Mouse (Mus musculus) stomach, embryonic 14.5 days (tissue): ENCODE data around the gene Gucy1b2. TPM values are rescaled to one million over a fixed set of nuclear protein-coding genes. Genes with fewer than 3 reads are reported as not detected.

Experiments
- ATAC-seq: fragments of 200-750 bp; cut with Nextera tagmentation; 2 replicates; pipeline ENCODE4 v1.8.0; 2017; ENCODE audit warnings: low read depth, moderate TSS enrichment; ENCODE audit not compliant: insufficient number of reproducible peaks, insufficient read depth, low FRiP score
- H3K27ac ChIP-seq: fragments of 300-500 bp; sonication (generic); 2 replicates; pipeline ENCODE4 v1.5.1; 2014; ENCODE audit warnings: mild to moderate bottlenecking, low read length, moderate library complexity, mixed read lengths
- H3K27me3 ChIP-seq: fragments of 300-500 bp; sonication (generic); 2 replicates; pipeline ENCODE4 v1.6.1; 2014; ENCODE audit warnings: low read length, control low read depth, mixed read lengths; ENCODE audit not compliant: control insufficient read depth, insufficient read depth
- H3K36me3 ChIP-seq: fragments of 300-500 bp; sonication (generic); 2 replicates; pipeline ENCODE4 v1.6.1; 2014; ENCODE audit warnings: mild to moderate bottlenecking, control low read depth, low read length, moderate library complexity, mixed read lengths; ENCODE audit not compliant: control insufficient read depth, insufficient read depth
- H3K4me1 ChIP-seq: fragments of 300-500 bp; sonication (generic); 2 replicates; pipeline ENCODE4 v1.6.1; 2014; ENCODE audit warnings: low read length, control low read depth, mixed read lengths; ENCODE audit not compliant: control insufficient read depth, insufficient read depth
- H3K4me2 ChIP-seq: fragments of 300-500 bp; sonication (generic); replicated peaks from 2 replicates; pipeline ENCODE4 v1.6.1; 2014; ENCODE audit warnings: low read depth, low read length, control low read depth
- H3K4me3 ChIP-seq: fragments of 300-500 bp; sonication (generic); 2 replicates; pipeline ENCODE4 v1.5.1; 2014; ENCODE audit warnings: low read depth, low read length, control low read depth
- H3K9ac ChIP-seq: fragments of 300-500 bp; sonication (generic); replicated peaks from 2 replicates; pipeline ENCODE4 v1.6.1; 2014; ENCODE audit warnings: low read depth, mild to moderate bottlenecking, control low read depth, low read length, moderate library complexity, mixed read lengths
- H3K9me3 ChIP-seq: fragments of 300-500 bp; sonication (generic); 2 replicates; pipeline ENCODE4 v1.6.1; 2016; ENCODE audit warnings: low read depth, low read length, control low read depth; ENCODE audit not compliant: control insufficient read depth
- WGBS: fragments of 180-500 bp; shearing (Covaris S2); extraction: QIAGEN DNeasy Blood & Tissue Kit; methylation state at CpG from one replicate; pipeline ENCODE4 v1.1.7; 2014; 5-methylcytosine and 5-hydroxymethylcytosine counted together
- polyA plus RNA-seq: library from polyadenylated mRNA; unstranded; fragments of >200 nt; fragmentation: Nextera tagmentation; extraction: Ambion mirVana; gene quantifications from 2 replicates; pipeline ENCODE4 v1.2.1, GENCODE M21; 2014

The Gucy1b2 gene
- polyA plus RNA-seq, 1 experiment from 2014 or later: not detected

- no peaks in the 10 kb centered on the region for H3K4me1 ChIP-seq
- no peak overlapping the region for H3K27ac ChIP-seq
- ATAC-seq: no peak
- H3K27me3 ChIP-seq: no peaks in the 10 kb centered on the region
- 79% methylated on average over 4 of the region's 4 CpGs for WGBS
- H3K9ac ChIP-seq: no peak overlapping the region
- no peaks in the 10 kb centered on the region; the same call in 1 of the 2 replicates for H3K36me3 ChIP-seq
- H3K9me3 ChIP-seq: no peaks in the 10 kb centered on the region
- H3K4me2 ChIP-seq: no peak overlapping the region
- H3K4me3 ChIP-seq: no peak overlapping the region
These were observed 105.9 kb downstream of the Gucy1b2 start for GRCm38 (mm10) chr14:62350186-62350585.

- H3K36me3 ChIP-seq: no peaks in the 10 kb centered on the region; the same call in 1 of the 2 replicates
- H3K4me3 ChIP-seq: no peak overlapping the region
- no peak overlapping the region for H3K4me2 ChIP-seq
- ATAC-seq: no peak
- no peaks in the 10 kb centered on the region for H3K9me3 ChIP-seq
- H3K4me1 ChIP-seq: no peaks in the 10 kb centered on the region
- H3K27ac ChIP-seq: no peak overlapping the region
- no peak overlapping the region for H3K9ac ChIP-seq
- 81% methylated on average over 5 of the region's 5 CpGs for WGBS
- no peaks in the 10 kb centered on the region for H3K27me3 ChIP-seq
These were observed 106.3 kb downstream of the Gucy1b2 start for GRCm38 (mm10) chr14:62349786-62350185.

- Histone ChIP-seq H3K4me2 (no peak overlapping the region), H3K27me3 (no peaks in the 10 kb centered on the region), H3K4me3 (no peak overlapping the region), H3K9ac (no peak overlapping the region), H3K36me3 (no peaks in the 10 kb centered on the region; the same call in 1 of the 2 replicates), H3K27ac (no peak overlapping the region), H3K4me1 (no peaks in the 10 kb centered on the region), H3K9me3 (no peaks in the 10 kb centered on the region)
- WGBS: 85% methylated on average over 7 of the region's 7 CpGs
- ATAC-seq: no peak
These were observed 109.0 kb downstream of the Gucy1b2 start for GRCm38 (mm10) chr14:62347103-62347502.

- Histone ChIP-seq H3K4me2 (no peak overlapping the region), H3K4me3 (no peak overlapping the region), H3K27me3 (no peaks in the 10 kb centered on the region), H3K4me1 (peaks cover 3% of the 10 kb centered on the region; the same call in 1 of the 2 replicates), H3K9me3 (no peaks in the 10 kb centered on the region), H3K36me3 (no peaks in the 10 kb centered on the region; the same call in 1 of the 2 replicates), H3K27ac (no peak overlapping the region), H3K9ac (no peak overlapping the region)
- no peak for ATAC-seq
- WGBS: 69% methylated on average over 11 of the region's 11 CpGs
These were observed 109.5 kb downstream of the Gucy1b2 start for GRCm38 (mm10) chr14:62346570-62346969.

Other genes with a start within 250 kb of the Gucy1b2 start
- 65.0 and 70.9 TPM in 2 replicates for gene Rnaseh2b, start 163.7 kb downstream of the Gucy1b2 start, polyA plus RNA-seq
- gene Dleu7, start 163.2 kb downstream of the Gucy1b2 start, polyA plus RNA-seq: 0.98 and 1.00 TPM in 2 replicates
- gene Fam124a, start 99.4 kb upstream of the Gucy1b2 start, polyA plus RNA-seq: 3.5 and 4.1 TPM in 2 replicates
- gene Gm4131, start 110.6 kb upstream of the Gucy1b2 start, polyA plus RNA-seq: not detected in 2 replicates
- gene Serpine3, start 207.4 kb upstream of the Gucy1b2 start, polyA plus RNA-seq: not detected in 2 replicates